Mouse (Mus musculus) ES-E14 (cell line): ENCODE measurements around the gene Dph3. TPM values are rescaled to one million over a fixed set of nuclear protein-coding genes. Genes with fewer than 3 reads are reported as not detected.
"Not testable (repeated sequence)": the region's sequence is repeated elsewhere in the genome, so short reads cannot be mapped to it uniquely, and the experiment has no call there.

Source experiments
- DNase-seq: peaks from one replicate; pipeline ENCODE4 v3.0.0-alpha.2; 2013; ENCODE audit warnings: low read depth, low spot score
- H3K27ac ChIP-seq: 2 replicates; pipeline ENCODE4 v1.5.1; 2012; ENCODE audit warnings: low read depth, mild to moderate bottlenecking, low read length, moderate library complexity, mixed read lengths; ENCODE audit not compliant: poor library complexity, insufficient read depth, severe bottlenecking
- H3K36me3 ChIP-seq: 2 replicates; pipeline ENCODE4 v1.6.1; 2012; ENCODE audit warnings: mild to moderate bottlenecking, low read length, moderate library complexity, mixed read lengths; ENCODE audit not compliant: control insufficient read depth, poor library complexity, insufficient read depth, severe bottlenecking
- H3K4me1 ChIP-seq, 2 experiments: fragments of 150-350 bp in 1 of 2; sonication (generic) in 1 of 2; 2 replicates each; pipeline ENCODE4 v1.6.1; 2012; ENCODE audit warnings: low read length in 2 of 2, mild to moderate bottlenecking in 1 of 2, mixed read lengths in 1 of 2; ENCODE audit not compliant: control insufficient read depth in 2 of 2, insufficient read depth in 2 of 2, poor library complexity in 1 of 2
- H3K4me3 ChIP-seq, 2 experiments: fragments of 150-350 bp in 1 of 2; sonication (generic) in 1 of 2; 2 replicates each; pipeline ENCODE4 v1.5.1; 2012; ENCODE audit warnings: low read length in 2 of 2, low read depth in 1 of 2, mild to moderate bottlenecking in 1 of 2, mixed read lengths in 1 of 2; ENCODE audit not compliant: insufficient read depth in 1 of 2, poor library complexity in 1 of 2, severe bottlenecking in 1 of 2
- H3K9ac ChIP-seq: 2 replicates; pipeline ENCODE4 v1.6.1; 2012; ENCODE audit warnings: low read depth, mild to moderate bottlenecking, low read length, mixed read lengths; ENCODE audit not compliant: poor library complexity, insufficient read depth, severe bottlenecking
- H3K9me3 ChIP-seq: fragments of 150-350 bp; sonication (generic); 2 replicates; pipeline ENCODE4 v1.6.1; 2012; ENCODE audit warnings: low read depth, mild to moderate bottlenecking, low read length; ENCODE audit not compliant: control insufficient read depth, insufficient read depth
- CHD2 ChIP-seq: IDR thresholded peaks from 2 replicates; pipeline ENCODE4 v1.6.1; 2014; ENCODE audit warnings: mild to moderate bottlenecking, low read depth, low read length, inconsistent platforms
- HCFC1 ChIP-seq: IDR thresholded peaks from 2 replicates; pipeline ENCODE4 v1.6.1; 2012; ENCODE audit warnings: low read length, inconsistent platforms, borderline replicate concordance; ENCODE audit not compliant: insufficient read depth
- MAFK ChIP-seq: IDR thresholded peaks from 2 replicates; pipeline ENCODE4 v1.6.1; 2014; ENCODE audit warnings: mild to moderate bottlenecking, low read depth, low read length, inconsistent platforms; ENCODE audit not compliant: insufficient read depth
- ZC3H11A ChIP-seq: IDR thresholded peaks from 2 replicates; pipeline ENCODE4 v1.6.1; 2012; ENCODE audit warnings: low read depth, mild to moderate bottlenecking, inconsistent platforms, low read length, borderline replicate concordance
- ZNF384 ChIP-seq: IDR thresholded peaks from 2 replicates; pipeline ENCODE4 v1.6.1; 2012; ENCODE audit warnings: low read depth, low read length, inconsistent platforms
- in situ Hi-C, 2 experiments: fragments of 600-800 bp; cut with MboI; formaldehyde crosslinking; loops; one replicate each; pipeline ENCODE4 v1.15.1; 2025; ENCODE audit warnings: low sequenced_read_pairs in 2 of 2, inconsistent platforms in 1 of 2; ENCODE audit not compliant: unreplicated experiment in 2 of 2
- total RNA-seq: library from RNA; depleted of rRNA; stranded (reverse); fragments of 300-350 nt; gene quantifications from 2 replicates; pipeline ENCODE4 v1.2.3, GENCODE M21; 2012

The Dph3 gene
- total RNA-seq, 1 experiment, result 75.8 TPM

DNA sequence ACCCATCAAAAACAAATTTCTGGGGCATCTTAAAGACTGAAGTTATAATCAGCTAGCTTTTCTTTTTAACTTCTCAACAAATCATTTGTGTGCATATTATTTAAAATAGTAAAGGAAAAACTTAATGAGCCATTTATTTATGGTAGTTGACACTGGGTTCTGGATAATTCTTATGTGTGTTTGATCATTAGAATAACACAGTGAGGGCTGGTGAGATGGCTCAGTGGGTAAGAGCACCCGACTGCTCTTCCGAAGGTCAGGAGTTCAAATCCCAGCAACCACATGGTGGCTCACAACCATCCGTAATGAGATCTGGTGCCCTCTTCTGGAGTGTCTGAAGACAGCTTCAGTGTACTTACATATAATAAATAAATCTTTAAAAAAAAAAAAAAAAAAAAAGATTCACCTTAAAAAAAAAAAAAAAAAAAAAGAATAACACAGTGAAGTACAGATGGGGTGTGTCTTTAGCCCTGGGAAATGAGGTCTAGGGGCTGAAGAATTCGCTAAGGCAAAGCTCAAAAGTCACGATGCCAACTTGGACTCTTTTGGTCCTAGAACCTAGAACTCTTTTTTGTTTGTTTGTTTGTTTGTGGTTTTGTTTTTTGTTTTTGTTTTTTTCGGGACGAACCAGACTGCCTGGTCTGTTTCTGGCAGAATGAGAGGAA is 2.2 kb upstream of the Dph3 start:
- H3K9me3 ChIP-seq, H3K4me1 ChIP-seq, in situ Hi-C loops, DNase-seq: not testable (repeated sequence)
- H3K4me3 ChIP-seq, result peak overlapping the region in 1 of 2 experiments; percentile 95; a peak in 1 of 4 replicates
- peaks cover 25% of the 10 kb centered on the region for H3K36me3 ChIP-seq
- H3K27ac ChIP-seq, result peak overlapping the region; percentile 10; the same call in 1 of the 2 replicates
- H3K9ac ChIP-seq, result peak overlapping the region; percentile 72; the same call in 1 of the 2 replicates
- peak; percentile 71 for TF ChIP-seq ZNF384

DNA sequence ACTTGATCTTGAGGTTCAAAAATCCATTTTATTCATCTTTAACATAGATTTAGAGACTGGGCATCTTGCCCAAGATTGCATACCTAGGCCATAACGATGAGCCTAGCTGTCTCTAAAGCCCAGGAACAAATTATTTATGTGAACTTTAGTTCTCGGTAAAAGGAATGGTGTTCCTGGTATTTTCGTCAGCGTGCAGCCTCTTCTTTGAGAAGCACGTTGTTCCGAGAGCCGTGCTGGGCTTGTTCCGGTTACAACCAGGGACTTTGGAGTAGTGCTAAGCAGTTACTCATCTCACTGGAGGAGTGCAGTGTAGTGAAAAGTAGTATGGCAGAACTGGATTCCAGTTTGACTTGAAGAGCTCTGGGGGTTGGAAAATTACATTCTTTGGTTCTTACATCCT is 697 bp upstream of the Dph3 start:
- DNase-seq, result no peak
- peak overlapping the region; percentile 91 for H3K27ac ChIP-seq
- H3K4me3 ChIP-seq, result peak overlapping the region; percentile 79 to 95
- peak overlapping the region; percentile 90 for H3K9ac ChIP-seq
- TF ChIP-seq MAFK (no peak), CHD2 (no peak), ZC3H11A (no peak), HCFC1 (no peak), ZNF384 (no peak)
- H3K36me3 ChIP-seq, result peaks cover 23% of the 10 kb centered on the region
- in situ Hi-C loops, result no loop called here
- peaks cover 0 to 8% of the 10 kb centered on the region in 2 experiments; a peak in 1 of 4 replicates for H3K4me1 ChIP-seq
- H3K9me3 ChIP-seq, result no peaks in the 10 kb centered on the region

DNA sequence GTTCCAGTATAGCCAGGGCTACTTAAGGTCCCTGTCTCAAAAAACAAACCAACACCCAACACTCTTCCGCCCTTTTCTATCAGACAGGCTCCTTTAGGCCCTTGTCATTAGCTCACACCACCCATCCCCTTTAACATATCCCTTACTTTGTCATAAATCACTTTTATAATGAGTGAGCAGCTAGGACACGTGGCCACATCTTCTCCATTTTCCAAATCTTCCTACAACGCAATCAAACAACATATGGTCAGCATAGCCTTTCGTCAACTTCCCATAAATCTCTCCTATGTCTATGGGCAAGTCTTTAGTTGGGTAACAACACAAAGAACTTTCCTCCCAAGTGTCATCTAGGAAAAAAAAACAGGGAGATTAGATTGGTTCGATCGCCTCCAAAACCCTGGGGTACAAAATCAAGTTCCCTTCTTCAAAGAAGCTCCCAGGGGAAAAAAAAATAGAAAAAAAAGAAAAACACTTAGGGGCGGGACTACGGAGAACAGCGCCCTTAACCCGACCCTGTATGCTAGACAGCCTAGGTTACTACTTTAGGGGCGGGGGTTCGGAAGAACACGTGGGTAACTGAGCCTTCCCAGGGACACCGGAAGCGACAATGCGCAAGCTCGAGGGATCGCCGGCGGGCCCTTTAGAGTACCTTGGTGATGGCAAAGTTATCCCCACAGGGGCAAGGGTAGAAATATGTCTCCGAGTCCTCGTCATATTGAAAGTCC is 606 bp downstream of the Dph3 start, which contains the start of gene Oxnad1:
Gene Oxnad1, plus strand, starts transcription at position 614 of the 725 bp plus-strand sequence.
- peak within 1 kb of the TSS; percentile 79 to 95 for H3K4me3 ChIP-seq
- H3K4me1 ChIP-seq, result peaks cover 0 to 8% of the 10 kb centered on the region in 2 experiments; a peak in 1 of 4 replicates
- in situ Hi-C loops, result no loop called here
- peaks cover 18% of the 10 kb centered on the region for H3K36me3 ChIP-seq
- H3K27ac ChIP-seq, result peak within 1 kb of the TSS; percentile 91
- H3K9ac ChIP-seq, result peak within 1 kb of the TSS; percentile 95
- peak; percentile 81 for DNase-seq
- no peaks in the 10 kb centered on the region for H3K9me3 ChIP-seq
- TF ChIP-seq MAFK (no peak), ZC3H11A (no peak), ZNF384 (peak; percentile 79; the same call in 1 of the 2 replicates), HCFC1 (no peak), CHD2 (no peak)

DNA sequence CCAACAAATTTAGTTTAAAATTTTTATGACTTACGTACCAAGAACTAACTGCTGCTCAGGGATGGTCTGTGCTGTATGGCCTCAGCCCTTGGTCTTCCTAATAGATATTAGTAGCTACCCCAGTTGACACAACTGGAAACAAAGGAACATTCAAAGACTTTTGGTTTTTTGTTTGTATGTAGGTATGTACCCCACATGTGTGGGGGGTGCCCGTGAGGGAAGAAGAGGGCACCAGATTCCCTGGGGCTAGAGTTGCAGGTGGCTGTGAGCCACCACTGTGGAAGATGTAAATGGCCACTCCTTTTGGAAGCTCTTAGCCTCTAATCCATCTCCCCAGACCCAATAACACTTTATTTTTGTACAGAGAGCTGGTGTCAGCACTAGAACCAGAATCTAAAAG is 2.1 kb downstream of the Dph3 start:
- TF ChIP-seq CHD2 (no peak), ZC3H11A (no peak), ZNF384 (no peak), MAFK (no peak), HCFC1 (no peak)
- Histone ChIP-seq H3K4me1 (peaks cover 0 to 8% of the 10 kb centered on the region in 2 experiments; a peak in 1 of 4 replicates), H3K36me3 (peaks cover 13% of the 10 kb centered on the region), H3K4me3 (no peak overlapping the region), H3K9ac (no peak overlapping the region), H3K9me3 (no peaks in the 10 kb centered on the region), H3K27ac (no peak overlapping the region)
- DNase-seq, result no peak
- in situ Hi-C loops, result no loop called here
